Mouse (Mus musculus) heart, embryonic 15.5 days (tissue): ENCODE results near the gene Slc11a1. TPM values are rescaled to one million over a fixed set of nuclear protein-coding genes. Genes with fewer than 3 reads are reported as not detected.

ENCODE experiments used
- ATAC-seq: fragments of 200-750 bp; cut with Nextera tagmentation; replicated peaks from 2 replicates; pipeline ENCODE4 v1.8.0; 2017; ENCODE audit warnings: low read depth, moderate TSS enrichment; ENCODE audit not compliant: insufficient number of reproducible peaks, insufficient read depth, low FRiP score
- H3K27ac ChIP-seq: fragments of 300-500 bp; sonication (generic); 2 replicates; pipeline ENCODE4 v1.5.1; 2015; ENCODE audit warnings: mild to moderate bottlenecking, inconsistent platforms
- H3K27me3 ChIP-seq: fragments of 300-500 bp; sonication (generic); 2 replicates; pipeline ENCODE4 v1.6.1; 2015; ENCODE audit warnings: inconsistent platforms
- H3K36me3 ChIP-seq: fragments of 300-500 bp; sonication (generic); 2 replicates; pipeline ENCODE4 v1.6.1; 2015; ENCODE audit warnings: mild to moderate bottlenecking, inconsistent platforms
- H3K4me1 ChIP-seq: fragments of 300-500 bp; sonication (generic); replicated peaks from 2 replicates; pipeline ENCODE4 v1.6.1; 2015; ENCODE audit warnings: inconsistent platforms
- H3K4me2 ChIP-seq: fragments of 300-500 bp; sonication (generic); 2 replicates; pipeline ENCODE4 v1.6.1; 2015; ENCODE audit warnings: inconsistent platforms, mild to moderate bottlenecking, moderate library complexity
- H3K4me3 ChIP-seq: fragments of 300-500 bp; sonication (generic); 2 replicates; pipeline ENCODE4 v1.5.1; 2015; ENCODE audit warnings: mild to moderate bottlenecking, inconsistent platforms
- H3K9ac ChIP-seq: fragments of 300-500 bp; sonication (generic); 2 replicates; pipeline ENCODE4 v1.6.1; 2015; ENCODE audit warnings: mild to moderate bottlenecking, inconsistent platforms
- H3K9me3 ChIP-seq: fragments of 300-500 bp; sonication (generic); replicated peaks from 2 replicates; pipeline ENCODE4 v1.6.1; 2016; ENCODE audit warnings: inconsistent platforms
- WGBS: fragments of 180-500 bp; shearing (Covaris S2); methylation state at CpG from one replicate; pipeline ENCODE4 v1.1.7; 2015; ENCODE audit warnings: mixed read lengths; 5-methylcytosine and 5-hydroxymethylcytosine counted together
- polyA plus RNA-seq: library from polyadenylated mRNA; unstranded; fragments of >200 nt; fragmentation: Nextera tagmentation; extraction: Ambion mirVana; gene quantifications from 2 replicates; pipeline ENCODE4 v1.2.1, GENCODE M21; 2015

Slc11a1 gene
- polyA plus RNA-seq, 1 experiment from 2014 or later, result 3.6 TPM

DNA sequence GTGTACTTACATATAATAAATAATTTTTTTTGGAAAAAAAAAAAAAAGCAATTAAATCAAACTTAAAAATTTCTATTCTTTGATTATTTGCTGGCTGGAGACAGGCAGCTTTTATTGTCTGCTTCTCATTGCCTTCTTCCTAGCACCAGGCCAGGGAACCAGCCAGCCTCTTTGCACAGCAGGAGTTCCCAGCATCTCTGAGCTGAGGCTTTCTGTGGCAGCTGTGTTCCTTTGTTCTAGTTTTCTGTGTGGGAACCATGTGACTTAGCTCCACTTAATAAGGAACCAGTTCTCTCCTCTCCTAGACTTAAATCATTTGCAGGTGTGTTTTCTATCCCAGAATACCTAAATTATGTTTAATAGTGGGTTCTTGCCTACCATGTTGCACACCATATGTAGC lies 17.5 kb upstream of the Slc11a1 start:
- Histone ChIP-seq H3K4me3 (no peak overlapping the region), H3K4me1 (peaks cover 4% of the 10 kb centered on the region; the same call in 1 of the 2 replicates), H3K27ac (no peak overlapping the region), H3K9me3 (no peaks in the 10 kb centered on the region), H3K36me3 (peaks cover 9% of the 10 kb centered on the region), H3K27me3 (no peaks in the 10 kb centered on the region), H3K4me2 (no peak overlapping the region), H3K9ac (no peak overlapping the region)
- no peak for ATAC-seq

- Histone ChIP-seq H3K36me3 (no peaks in the 10 kb centered on the region), H3K4me2 (no peak overlapping the region), H3K27ac (no peak overlapping the region), H3K27me3 (no peaks in the 10 kb centered on the region), H3K4me1 (no peaks in the 10 kb centered on the region), H3K9ac (no peak overlapping the region), H3K9me3 (no peaks in the 10 kb centered on the region), H3K4me3 (no peak overlapping the region)
- WGBS, result 77% methylated on average over 5 of the region's 5 CpGs
- ATAC-seq, result no peak
Observed at GRCm38 (mm10) chr1:74359952-74360517, 15.0 kb upstream of the Slc11a1 start.

- no peaks in the 10 kb centered on the region for H3K36me3 ChIP-seq
- H3K4me2 ChIP-seq, result no peak within 1 kb of the TSS
- H3K27ac ChIP-seq, result no peak within 1 kb of the TSS
- WGBS, result 3% methylated on average over 2 of the region's 2 CpGs
- 0 out of 2 replicates have a peak, but pooled peaks have one; percentile 41 for ATAC-seq
- H3K4me1 ChIP-seq, result no peaks in the 10 kb centered on the region
- H3K4me3 ChIP-seq, result no peak within 1 kb of the TSS
- no peaks in the 10 kb centered on the region for H3K9me3 ChIP-seq
- H3K27me3 ChIP-seq, result no peaks in the 10 kb centered on the region
- H3K9ac ChIP-seq, result no peak within 1 kb of the TSS
Observed at GRCm38 (mm10) chr1:74361812-74362211, 13.2 kb upstream of the Slc11a1 start, which contains the start of gene Catip. Gene Catip (plus strand): TSS chr1:74362108.

- no peaks in the 10 kb centered on the region for H3K27me3 ChIP-seq
- ATAC-seq, result no peak
- H3K9ac ChIP-seq, result no peak overlapping the region
- H3K27ac ChIP-seq, result no peak overlapping the region
- H3K4me3 ChIP-seq, result no peak overlapping the region
- no peaks in the 10 kb centered on the region; the same call in 1 of the 2 replicates for H3K4me1 ChIP-seq
- H3K36me3 ChIP-seq, result no peaks in the 10 kb centered on the region
- no peak overlapping the region for H3K4me2 ChIP-seq
- 56% methylated on average over 17 of the region's 17 CpGs for WGBS
- no peaks in the 10 kb centered on the region for H3K9me3 ChIP-seq
Observed at GRCm38 (mm10) chr1:74362325-74363229, 12.4 kb upstream of the Slc11a1 start.

DNA sequence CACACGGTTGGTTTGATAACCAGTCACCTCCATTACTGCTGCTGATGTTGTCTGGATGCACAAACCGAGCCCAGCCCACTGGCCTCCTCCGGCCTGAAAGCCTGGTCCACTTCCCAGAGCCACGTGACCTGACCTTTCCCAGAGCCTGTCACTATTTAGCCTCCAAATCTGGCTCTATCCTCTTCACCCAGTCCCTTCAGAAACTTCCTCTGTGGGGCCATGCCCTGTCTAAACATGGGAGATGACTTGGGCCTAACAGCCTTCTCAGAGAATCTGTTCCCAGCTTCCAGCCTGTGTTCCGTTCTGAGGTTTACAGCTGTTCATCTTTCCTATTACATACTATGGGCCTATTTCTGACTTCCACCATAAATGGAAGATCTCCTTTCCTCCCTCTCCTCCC lies 11.6 kb upstream of the Slc11a1 start:
- no peak for ATAC-seq
- H3K27ac ChIP-seq, result peak overlapping the region; percentile 0; the same call in 1 of the 2 replicates
- H3K27me3 ChIP-seq, result no peaks in the 10 kb centered on the region
- H3K4me1 ChIP-seq, result peaks cover 9% of the 10 kb centered on the region
- H3K36me3 ChIP-seq, result no peaks in the 10 kb centered on the region
- H3K9me3 ChIP-seq, result no peaks in the 10 kb centered on the region
- no peak overlapping the region for H3K4me3 ChIP-seq
- no peak overlapping the region for H3K4me2 ChIP-seq
- 57% methylated on average over 5 of the region's 5 CpGs for WGBS
- no peak overlapping the region for H3K9ac ChIP-seq

GRCm38 (mm10) chr1:74364270-74364669 lies 10.7 kb upstream of the Slc11a1 start:
- no peaks in the 10 kb centered on the region for H3K27me3 ChIP-seq
- ATAC-seq, result no peak
- H3K9me3 ChIP-seq, result no peaks in the 10 kb centered on the region
- WGBS, result 57% methylated on average over 8 of the region's 8 CpGs
- no peak overlapping the region for H3K27ac ChIP-seq
- H3K36me3 ChIP-seq, result no peaks in the 10 kb centered on the region
- no peak overlapping the region for H3K4me2 ChIP-seq
- peaks cover 10% of the 10 kb centered on the region for H3K4me1 ChIP-seq
- H3K4me3 ChIP-seq, result no peak overlapping the region
- H3K9ac ChIP-seq, result no peak overlapping the region

- no peak overlapping the region for H3K27ac ChIP-seq
- H3K4me1 ChIP-seq, result peaks cover 10% of the 10 kb centered on the region
- peak overlapping the region; percentile 35 for H3K9ac ChIP-seq
- no peaks in the 10 kb centered on the region for H3K36me3 ChIP-seq
- H3K4me3 ChIP-seq, result peak overlapping the region; percentile 42
- peak overlapping the region; percentile 69 for H3K4me2 ChIP-seq
- peak; percentile 54 for ATAC-seq
- H3K9me3 ChIP-seq, result no peaks in the 10 kb centered on the region
- H3K27me3 ChIP-seq, result no peaks in the 10 kb centered on the region
- WGBS, result 7% methylated on average over 34 of the region's 34 CpGs
Observed at GRCm38 (mm10) chr1:74367886-74368645, 6.9 kb upstream of the Slc11a1 start.

DNA sequence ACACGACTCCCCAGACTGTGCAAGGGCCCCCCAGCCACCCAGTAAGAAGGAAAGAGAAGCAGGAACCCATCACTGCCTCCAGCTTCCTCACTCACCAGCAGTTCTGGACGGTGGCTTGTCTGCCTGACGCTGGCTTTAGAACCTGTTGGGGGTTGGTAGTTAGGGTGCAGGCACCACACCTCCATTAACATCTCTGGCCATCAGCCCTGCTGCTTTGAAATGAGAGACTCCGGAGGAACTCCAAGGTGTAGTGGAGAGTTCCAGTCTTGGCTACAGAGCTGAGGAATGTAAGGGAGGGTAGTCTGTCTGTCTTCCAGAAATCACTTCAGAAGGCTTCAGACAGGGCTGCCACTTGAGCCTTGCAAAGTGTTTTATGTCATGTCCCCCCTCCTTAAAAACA lies 5.0 kb upstream of the Slc11a1 start:
- Histone ChIP-seq H3K9me3 (no peaks in the 10 kb centered on the region), H3K27me3 (no peaks in the 10 kb centered on the region), H3K4me1 (peaks cover 13% of the 10 kb centered on the region), H3K9ac (no peak overlapping the region; the same call in 1 of the 2 replicates), H3K4me2 (no peak overlapping the region), H3K4me3 (no peak overlapping the region), H3K27ac (no peak overlapping the region), H3K36me3 (no peaks in the 10 kb centered on the region)
- WGBS, result 45% methylated on average over 4 of the region's 4 CpGs
- no peak for ATAC-seq

GRCm38 (mm10) chr1:74373372-74373771 lies 1.6 kb upstream of the Slc11a1 start:
- Histone ChIP-seq H3K9me3 (no peaks in the 10 kb centered on the region), H3K27ac (no peak overlapping the region), H3K9ac (no peak overlapping the region), H3K4me1 (peaks cover 13% of the 10 kb centered on the region; the same call in 1 of the 2 replicates), H3K27me3 (no peaks in the 10 kb centered on the region), H3K4me3 (no peak overlapping the region), H3K4me2 (no peak overlapping the region), H3K36me3 (no peaks in the 10 kb centered on the region)
- ATAC-seq, result no peak
- 66% methylated on average over 4 of the region's 4 CpGs for WGBS

- Histone ChIP-seq H3K9ac (no peak overlapping the region), H3K9me3 (no peaks in the 10 kb centered on the region), H3K4me1 (0 out of 2 replicates have a peak, but pooled peaks cover 11% of the 10 kb centered on the region), H3K36me3 (no peaks in the 10 kb centered on the region), H3K4me3 (no peak overlapping the region), H3K27ac (no peak overlapping the region), H3K4me2 (no peak overlapping the region), H3K27me3 (no peaks in the 10 kb centered on the region)
- WGBS, result 78% methylated on average over 10 of the region's 10 CpGs
- no peak for ATAC-seq
Observed at GRCm38 (mm10) chr1:74375561-74375960, 566 bp downstream of the Slc11a1 start.

GRCm38 (mm10) chr1:74376396-74376795 lies 1.4 kb downstream of the Slc11a1 start:
- H3K9ac ChIP-seq, result no peak overlapping the region
- no peak overlapping the region for H3K4me2 ChIP-seq
- H3K4me3 ChIP-seq, result no peak overlapping the region
- H3K9me3 ChIP-seq, result no peaks in the 10 kb centered on the region
- H3K36me3 ChIP-seq, result no peaks in the 10 kb centered on the region
- no peaks in the 10 kb centered on the region for H3K27me3 ChIP-seq
- no peak for ATAC-seq
- WGBS, result 83% methylated on average over 4 of the region's 4 CpGs
- H3K4me1 ChIP-seq, result 0 out of 2 replicates have a peak, but pooled peaks cover 11% of the 10 kb centered on the region
- H3K27ac ChIP-seq, result no peak overlapping the region
